Mouse (Mus musculus) urinary bladder, adult 2 months (tissue): ENCODE results near the gene Lgals2. TPM values are rescaled to one million over a fixed set of nuclear protein-coding genes. Genes with fewer than 3 reads are reported as not detected.

Source experiments
- DNase-seq: peaks from one replicate; pipeline ENCODE4 v3.0.0; 2022; ENCODE audit warnings: low spot score
- polyA plus RNA-seq: library from polyadenylated mRNA; depleted of rRNA; stranded (reverse); fragments of >200 nt; gene quantifications from 2 replicates; pipeline ENCODE4 v1.2.3, GENCODE M21; 2012

Gene Lgals2
- polyA plus RNA-seq, 1 experiment: 2.1 TPM

- no peak for DNase-seq
Observed at GRCm38 (mm10) chr15:78843581-78844469, 11.5 kb downstream of the Lgals2 start.

DNA sequence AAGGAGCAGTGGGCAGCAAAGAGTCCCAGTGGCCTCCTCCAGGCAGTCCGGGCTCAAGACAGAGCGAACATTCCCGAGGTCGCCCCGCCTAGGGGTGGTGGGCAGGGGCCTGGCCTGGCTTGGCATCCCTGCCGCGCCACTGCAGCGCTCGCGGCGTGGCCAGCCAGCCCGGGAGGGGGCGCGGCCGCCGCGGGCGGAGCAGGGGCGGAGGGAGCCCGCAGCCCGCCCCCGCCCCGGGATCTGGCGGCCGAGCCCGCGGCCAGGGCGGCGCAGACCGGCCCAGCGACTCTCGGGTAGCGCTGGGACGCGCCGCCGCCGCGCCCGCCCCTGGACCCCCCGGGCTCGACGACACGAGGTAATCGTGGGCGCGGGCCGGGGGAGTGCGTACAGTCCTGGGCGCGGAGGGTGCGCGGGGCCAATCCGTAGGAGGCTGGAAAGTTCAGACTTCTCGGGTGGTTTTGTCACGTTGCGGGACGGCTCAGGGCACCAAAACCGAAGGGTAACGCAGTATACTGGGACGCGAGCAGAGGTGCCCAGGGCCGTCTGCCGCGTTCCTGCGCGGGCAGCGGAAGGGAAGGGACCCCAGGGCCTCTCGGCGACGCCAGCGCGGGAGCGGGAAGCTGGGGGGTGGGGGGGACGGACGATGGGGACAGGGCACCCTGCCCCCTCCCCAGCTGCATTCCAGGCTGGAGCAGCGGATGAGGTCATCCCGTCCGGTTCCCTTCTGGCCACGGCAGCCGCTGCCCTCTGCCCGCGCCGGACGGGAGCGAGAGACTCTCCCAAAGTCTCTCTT, 12.8 kb downstream of the Lgals2 start, which contains the start of gene Cdc42ep1:
Gene Cdc42ep1, plus strand, starts transcription at position 254 of the 793 bp plus-strand sequence.
- DNase-seq: peak; percentile 58

DNA sequence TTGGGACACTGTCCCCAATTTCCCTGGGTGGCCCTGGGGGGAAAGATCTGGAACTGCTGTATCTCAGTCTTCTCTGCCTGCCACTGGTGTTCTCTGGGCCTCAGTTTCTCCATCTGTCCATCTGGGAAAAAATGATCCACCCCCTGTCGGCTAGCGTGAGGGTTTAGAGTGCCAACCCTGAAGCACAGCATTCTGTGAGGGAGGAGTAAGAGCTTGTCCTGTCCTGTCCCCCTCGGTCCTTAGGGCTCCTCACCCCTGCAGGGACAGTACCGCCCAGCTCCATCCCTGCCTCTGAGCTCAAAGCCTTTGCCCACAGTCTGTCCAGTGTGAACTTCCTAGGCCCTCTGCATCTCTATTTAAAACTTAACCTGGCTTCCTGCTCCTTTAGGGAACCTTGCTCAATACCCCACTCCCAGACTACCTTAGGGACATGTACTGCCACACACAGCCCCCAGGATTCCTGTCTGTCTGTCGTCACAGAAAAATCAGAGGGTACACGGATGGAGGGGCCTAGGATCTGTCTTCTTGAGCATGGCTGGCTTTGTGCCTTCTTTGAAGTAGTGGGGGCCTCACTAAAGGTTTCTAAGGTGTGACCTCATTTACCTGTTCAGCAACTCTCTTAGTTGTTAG, 14.1 kb downstream of the Lgals2 start:
- DNase-seq: no peak

DNA sequence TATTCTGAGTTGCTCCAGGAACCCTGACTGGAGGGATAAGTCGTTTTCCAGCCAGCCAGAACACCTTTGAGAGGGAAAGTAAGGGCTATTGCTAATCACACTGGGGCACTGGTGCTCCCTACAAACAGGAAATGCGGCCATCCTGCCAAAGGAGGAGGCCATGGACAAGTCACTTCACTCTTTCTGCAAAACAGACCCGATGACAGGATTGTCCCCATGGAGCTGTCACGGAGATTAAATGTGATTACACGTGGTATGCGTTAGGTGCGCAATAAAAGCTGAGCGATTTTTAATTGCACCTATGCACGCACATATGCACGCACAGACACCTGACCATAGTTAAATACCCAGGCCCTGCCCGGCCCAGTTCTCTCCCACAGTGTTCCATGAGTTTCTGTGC, 14.6 kb downstream of the Lgals2 start:
- DNase-seq: no peak

- DNase-seq: no peak
Observed at GRCm38 (mm10) chr15:78840241-78840640, 15.1 kb downstream of the Lgals2 start.

- DNase-seq: no peak
Observed at GRCm38 (mm10) chr15:78839744-78840143, 15.6 kb downstream of the Lgals2 start.

DNA sequence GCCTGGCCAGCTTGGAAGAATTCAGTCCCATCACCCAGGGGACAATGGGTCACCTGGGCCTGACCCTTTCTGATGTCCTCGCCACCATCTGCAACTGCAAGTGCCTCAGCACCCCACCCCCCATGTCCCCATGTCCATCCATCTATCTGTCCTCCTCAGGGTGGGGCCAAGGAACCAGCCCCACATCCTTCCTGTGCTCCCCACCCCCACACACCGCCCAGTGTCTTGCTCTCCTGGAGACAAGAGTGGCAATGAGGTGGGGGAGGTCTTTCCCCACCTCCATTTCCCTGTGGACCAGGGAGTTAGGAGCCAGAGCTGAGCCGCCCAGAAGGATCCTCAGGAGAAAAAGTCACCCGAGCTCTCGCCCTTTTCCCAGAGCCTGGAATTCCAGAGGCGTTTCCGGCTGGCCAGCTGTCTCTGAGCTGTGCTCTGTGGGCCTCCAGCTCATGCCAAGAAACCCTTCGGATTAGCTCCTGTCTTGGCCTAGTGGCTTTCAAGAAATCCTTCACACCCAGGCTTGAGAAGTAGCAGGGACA, 19.2 kb downstream of the Lgals2 start:
- no peak for DNase-seq

DNA sequence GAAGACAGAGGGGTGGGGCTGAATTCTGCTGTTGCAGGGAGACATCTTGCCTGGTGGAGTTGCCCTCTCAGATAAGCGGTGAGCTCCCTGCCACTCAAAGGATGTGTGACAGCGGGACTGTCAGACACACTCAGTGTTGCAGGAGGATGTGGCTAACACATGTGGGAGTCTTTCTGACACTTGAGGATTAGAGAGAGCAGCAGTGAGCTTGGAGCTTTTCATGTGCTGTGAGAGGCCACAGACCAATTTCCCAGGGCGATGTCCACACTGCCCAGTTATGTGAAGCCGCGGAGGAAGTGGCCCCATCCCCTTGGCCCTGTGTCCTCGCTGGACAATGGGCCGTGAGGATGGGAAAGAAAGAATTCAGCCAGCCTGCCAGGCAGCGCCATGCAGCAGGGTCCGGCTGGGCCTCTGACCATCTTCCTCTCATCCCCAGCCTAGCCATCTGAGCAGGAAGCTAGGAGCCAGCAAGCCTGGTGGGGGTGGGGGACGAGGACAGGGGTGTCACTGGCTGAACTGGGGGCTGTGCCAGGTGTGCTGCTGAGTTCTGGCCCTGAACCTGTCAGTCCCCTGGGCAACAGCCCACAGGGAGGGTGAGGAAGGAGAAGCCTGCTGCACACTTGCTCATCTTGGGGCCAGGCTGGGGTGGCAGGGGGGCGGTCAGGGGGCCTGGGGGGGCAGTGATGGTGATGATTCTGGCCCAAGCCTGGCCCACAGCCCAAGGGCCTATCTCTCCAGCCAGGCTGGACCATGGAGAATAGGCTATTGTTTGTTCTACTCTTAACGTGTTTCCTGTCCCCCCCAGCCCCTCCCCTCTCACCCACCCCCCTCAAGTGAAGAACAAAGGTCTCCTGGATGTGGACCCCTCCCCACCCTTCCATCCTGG, 19.9 kb downstream of the Lgals2 start:
- DNase-seq: no peak

DNA sequence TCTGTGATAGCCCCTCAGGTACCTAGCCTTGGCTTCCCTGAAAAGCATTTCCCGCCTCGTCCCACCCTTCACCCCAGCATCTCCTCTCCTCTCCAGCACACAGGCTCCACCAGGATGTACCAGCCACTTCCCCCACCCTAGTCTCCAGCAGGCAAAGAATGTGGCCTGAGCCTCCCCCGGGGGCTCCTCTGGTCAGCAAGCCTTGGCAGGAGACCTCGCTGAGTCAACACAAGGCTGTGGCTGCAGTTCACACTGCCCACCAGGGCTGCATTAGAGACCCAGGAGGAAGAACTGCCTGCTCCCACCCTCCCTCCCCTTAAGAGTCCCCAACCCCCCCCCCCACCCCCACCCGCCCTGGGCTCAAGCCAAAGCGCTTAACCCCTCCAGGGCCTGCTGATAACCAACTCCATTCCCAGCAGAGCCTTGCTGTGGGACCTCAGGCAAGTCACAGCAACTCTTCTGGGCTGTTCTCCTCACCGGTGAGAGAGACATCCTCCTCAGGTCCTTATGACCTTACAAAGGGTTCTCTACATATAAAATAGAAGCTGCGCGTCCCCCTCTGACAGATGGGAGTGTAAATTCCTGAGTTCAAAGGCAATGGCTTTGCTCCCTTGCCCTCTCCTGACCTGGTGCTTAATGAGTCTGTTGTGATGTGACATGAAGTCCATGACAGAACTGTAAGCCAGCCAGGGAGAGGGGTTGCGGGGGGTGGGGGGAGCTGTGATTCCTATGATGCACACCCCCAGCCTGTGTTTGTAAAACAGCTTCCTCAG, 20.9 kb downstream of the Lgals2 start:
- DNase-seq: no peak

DNA sequence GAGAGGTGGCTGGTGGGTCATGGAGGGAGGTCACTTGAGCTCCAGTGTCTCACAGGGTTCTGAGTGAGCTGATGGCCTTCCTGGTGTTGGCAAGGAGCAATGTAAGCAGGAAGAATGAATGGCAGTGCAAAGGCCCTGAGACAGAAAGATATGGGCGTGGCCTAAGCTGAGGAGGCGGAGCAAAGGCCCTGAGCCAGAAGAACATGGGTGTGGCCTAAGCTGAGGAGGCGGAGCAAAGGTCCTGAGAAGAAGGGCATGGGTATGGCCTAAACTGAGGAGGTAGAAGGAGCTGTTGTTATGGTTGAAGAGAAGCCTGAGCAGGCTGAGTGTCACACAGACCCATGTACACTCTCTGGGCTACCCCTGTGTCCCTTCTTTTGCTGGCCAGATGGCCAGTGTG, 21.7 kb downstream of the Lgals2 start:
- DNase-seq: no peak

DNA sequence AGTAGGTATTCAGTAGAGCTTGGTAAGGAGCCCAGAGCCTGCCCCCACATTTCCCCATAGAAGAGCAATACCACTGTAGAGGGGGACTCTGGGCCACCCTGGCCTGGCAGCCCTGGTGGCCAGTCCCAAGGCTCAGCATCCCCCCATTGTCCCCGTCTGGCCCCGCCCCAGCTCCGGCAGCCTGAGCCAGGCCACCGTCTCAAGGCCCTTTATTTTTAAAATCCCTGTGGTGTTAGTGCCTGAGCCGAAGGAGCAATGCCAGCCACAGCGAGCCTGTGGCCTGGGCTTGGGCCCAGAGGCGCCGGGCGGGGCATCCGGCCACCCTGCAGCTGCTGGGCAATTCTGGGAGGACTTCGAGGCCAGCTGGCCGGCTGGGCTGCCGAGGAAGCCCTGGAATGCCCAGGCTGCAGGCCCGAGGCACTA, 22.6 kb downstream of the Lgals2 start:
- DNase-seq: no peak

GRCm38 (mm10) chr15:78831720-78832657, 23.3 kb downstream of the Lgals2 start:
- DNase-seq: no peak

DNA sequence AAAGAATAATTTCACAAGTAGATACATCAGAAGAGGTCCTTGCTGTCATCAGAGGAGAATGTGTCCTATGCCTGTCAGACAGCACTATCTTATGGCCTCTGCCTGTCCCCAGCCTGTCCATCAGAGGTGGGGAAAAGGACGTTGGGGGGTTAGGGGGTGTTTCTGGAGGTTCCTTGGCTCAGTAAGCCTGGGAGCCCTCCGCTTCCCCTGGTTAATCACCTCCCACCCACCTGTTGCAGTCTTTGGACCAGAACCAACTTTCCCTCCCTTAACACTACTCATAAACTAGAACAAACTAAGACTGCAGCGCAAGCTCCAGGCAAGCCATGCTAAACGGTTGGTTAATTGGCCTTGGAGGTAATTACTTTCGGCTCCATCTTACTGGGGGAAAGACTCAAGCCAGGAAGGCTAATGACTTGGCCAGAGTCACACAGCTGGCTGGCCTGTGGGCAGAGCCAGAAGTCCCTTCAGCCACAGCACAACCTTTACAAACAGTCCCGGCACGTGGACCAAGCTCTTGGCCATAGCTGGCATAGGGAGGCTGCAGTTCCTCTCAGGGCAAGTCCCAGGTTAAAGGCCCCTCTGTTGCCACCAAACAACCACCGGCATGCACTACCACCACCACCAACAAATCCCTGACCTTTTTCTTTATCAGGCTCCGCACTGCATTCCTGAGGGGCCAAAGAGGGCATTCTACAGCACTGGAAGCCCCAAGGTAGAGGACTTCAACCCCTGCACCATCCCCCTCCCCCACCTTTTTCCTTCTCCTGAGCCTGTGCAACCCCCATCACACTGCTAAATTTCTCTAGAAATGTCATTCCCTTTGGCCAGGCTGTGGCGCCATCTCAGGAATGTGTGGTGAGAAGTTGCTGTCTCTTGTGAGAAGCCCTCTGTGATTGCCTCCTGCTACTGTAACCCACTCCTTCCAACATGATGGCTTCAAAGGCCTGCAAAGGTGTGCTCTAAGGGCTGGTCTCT, 24.3 kb downstream of the Lgals2 start:
- DNase-seq: no peak

DNA sequence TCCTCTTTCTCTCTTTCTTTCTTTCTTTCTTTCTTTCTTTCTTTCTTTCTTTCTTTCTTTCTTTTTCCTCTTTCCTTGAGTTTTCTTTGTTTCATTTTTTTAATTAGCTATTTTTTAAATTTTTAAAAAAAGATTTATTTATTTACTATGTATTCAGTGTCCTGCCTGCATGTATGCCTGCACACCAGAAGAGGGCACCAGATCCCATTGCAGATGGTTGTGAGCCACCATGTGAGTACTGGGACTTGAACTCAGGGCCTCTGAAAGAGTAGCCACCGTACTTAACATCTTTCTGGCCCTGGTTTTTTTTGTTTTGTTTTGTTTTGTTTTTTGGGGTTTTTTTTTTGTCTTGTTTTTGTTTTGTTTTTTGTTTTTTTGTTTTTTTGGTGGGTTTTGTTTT, 25.7 kb downstream of the Lgals2 start:
- DNase-seq: no peak

- DNase-seq: no peak
Observed at GRCm38 (mm10) chr15:78828315-78828714, 27.0 kb downstream of the Lgals2 start.

DNA sequence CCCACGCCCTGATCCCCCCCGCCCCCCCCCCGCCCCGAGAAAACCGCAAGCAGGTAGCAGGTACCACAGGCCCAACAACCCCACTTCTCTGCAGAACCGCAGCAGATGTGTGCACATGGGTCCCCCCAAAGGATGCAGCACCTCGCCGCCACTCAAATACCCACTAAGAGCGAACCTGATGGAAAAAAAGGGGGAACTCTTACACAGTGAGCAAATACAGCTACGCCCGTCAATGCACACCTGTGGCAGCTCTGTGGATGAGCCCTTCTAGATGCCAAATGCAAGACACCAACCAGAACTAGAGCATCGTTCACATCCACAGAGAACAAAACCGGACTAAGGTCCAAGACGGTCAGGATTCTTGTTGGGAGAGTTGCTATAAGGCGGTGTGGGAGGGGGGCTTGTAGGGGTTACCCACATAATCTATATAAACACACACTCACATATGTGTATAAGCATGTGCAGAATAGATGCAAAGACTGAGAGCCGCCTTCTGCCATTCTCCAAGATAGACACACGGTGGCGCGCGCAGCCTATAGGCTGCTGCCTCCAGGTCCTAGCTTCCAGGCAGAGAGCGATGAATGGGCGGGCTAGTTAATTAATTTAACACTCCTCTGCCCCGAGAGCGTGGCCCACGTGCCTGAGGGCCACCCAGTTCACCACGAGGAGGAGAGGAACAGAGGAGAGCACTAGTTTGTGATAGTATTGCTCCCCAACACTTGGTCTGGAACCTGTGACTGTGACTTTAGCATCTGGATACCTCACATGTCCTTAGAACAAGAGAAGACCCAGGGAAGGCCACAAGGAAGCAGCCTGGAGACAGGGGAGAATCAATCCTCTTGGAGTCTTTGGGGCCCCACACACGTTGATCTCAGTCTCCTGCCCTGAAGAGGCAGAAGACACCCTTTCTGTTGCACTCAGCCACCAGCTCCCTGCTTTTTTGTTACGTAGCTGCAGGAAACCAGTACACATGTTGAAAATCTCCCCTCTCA, 28.8 kb downstream of the Lgals2 start:
- DNase-seq: no peak

DNA sequence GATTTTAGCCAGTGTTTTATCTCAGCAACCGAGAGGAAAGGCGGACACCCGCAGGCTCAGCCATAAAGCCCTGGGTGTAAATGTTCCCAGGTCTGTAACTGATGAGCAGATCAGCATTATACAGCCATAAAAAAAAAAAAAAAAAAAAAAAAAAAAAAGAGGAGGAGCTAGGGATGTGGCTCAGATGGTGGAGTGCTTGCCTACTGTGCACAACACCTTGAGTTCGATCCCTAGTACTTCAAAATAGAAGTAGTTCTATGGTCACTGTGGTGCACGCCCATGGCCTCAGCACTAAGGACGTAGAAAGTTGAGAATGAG, 39.3 kb downstream of the Lgals2 start:
- DNase-seq: no peak
